29 mouse cellular contexts compared by ENCODE assay signal in the genomic region with DNA sequence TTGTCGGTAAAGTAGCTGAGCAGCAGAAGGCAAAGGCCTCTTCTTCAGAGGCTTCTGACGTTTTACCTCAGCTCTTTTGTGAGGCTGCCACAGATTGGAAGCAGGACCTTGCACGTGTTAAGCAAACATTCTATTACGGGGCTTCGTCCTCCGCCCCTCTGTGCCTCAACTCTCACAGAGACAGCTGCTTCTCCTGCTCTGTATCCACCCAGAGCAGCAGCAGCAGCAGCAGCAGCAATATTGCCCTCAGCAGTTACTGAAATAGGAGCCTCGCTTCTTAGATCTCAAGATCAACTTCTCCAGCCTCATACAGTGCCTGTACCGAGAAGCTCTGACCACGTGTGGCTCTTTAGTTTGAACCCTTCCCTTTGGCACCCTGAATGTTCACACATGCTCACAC.
A peak's percentile ranks its signal among the peaks of the same experiment; 100 is the strongest.
DNase-seq lines count a peak whose midpoint lies in the region; ATAC-seq lines count a peak whose summit lies in the region.
"Had no signal": no experiment of that assay in that cellular context is flagged by ENCODE, and none has a peak within 500 bp of the region (broad histone marks: within the 10 kb centered on the region; RNA-seq: fewer than 3 reads in every experiment).

No protein-coding gene starts in this region.

- WGBS in midbrain, embryonic 11.5 days, result 71% methylated on average over 9 of the region's 9 CpGs
- 69% methylated on average over 9 of the region's 9 CpGs for WGBS in midbrain, embryonic 10.5 days
- 31% methylated on average over 9 of the region's 9 CpGs for WGBS in embryonic facial prominence, embryonic 12.5 days
- 47% methylated on average over 9 of the region's 9 CpGs for WGBS in limb, embryonic 11.5 days
- 70% methylated on average over 9 of the region's 9 CpGs for WGBS in forebrain, embryonic 12.5 days

- H3K27me3 ChIP-seq in midbrain, embryonic 11.5 days (ENCODE audit: control insufficient read depth, insufficient read depth, low read length), result no peaks in the 10 kb centered on the region
- H3K27me3 ChIP-seq in midbrain, embryonic 10.5 days (ENCODE audit: low read depth, poor library complexity, severe bottlenecking), result no peaks in the 10 kb centered on the region
- no peaks in the 10 kb centered on the region for H3K27me3 ChIP-seq in embryonic facial prominence, embryonic 12.5 days
- no peaks in the 10 kb centered on the region for H3K27me3 ChIP-seq in limb, embryonic 11.5 days (ENCODE audit: control insufficient read depth, insufficient read depth, low read length)
- no peaks in the 10 kb centered on the region for H3K27me3 ChIP-seq in forebrain, embryonic 12.5 days
- H3K27me3 ChIP-seq: forebrain, embryonic 15.5 days; heart, embryonic 13.5 days; hindbrain, embryonic 15.5 days; midbrain, embryonic 15.5 days; neural tube, embryonic 15.5 days had no signal

- H3K4me3 ChIP-seq in midbrain, embryonic 11.5 days (ENCODE audit: low read depth, low read length), result no peak overlapping the region
- no peak overlapping the region for H3K4me3 ChIP-seq in midbrain, embryonic 10.5 days
- no peak overlapping the region for H3K4me3 ChIP-seq in embryonic facial prominence, embryonic 12.5 days
- H3K4me3 ChIP-seq in limb, embryonic 11.5 days (ENCODE audit: low read depth, low read length), result no peak overlapping the region
- H3K4me3 ChIP-seq in forebrain, embryonic 12.5 days (replicated peaks), result no peak overlapping the region
- H3K4me3 ChIP-seq: forebrain, embryonic 15.5 days; gastrocnemius, adult 2 months; heart, adult 2 months; heart, embryonic 13.5 days; hindbrain, embryonic 15.5 days; midbrain, embryonic 15.5 days; neural tube, embryonic 15.5 days had no signal

- H3K9ac ChIP-seq in midbrain, embryonic 11.5 days (ENCODE audit: low read length), result no peak overlapping the region
- H3K9ac ChIP-seq in embryonic facial prominence, embryonic 12.5 days, result no peak overlapping the region
- no peak overlapping the region for H3K9ac ChIP-seq in limb, embryonic 11.5 days (ENCODE audit: low read length)
- H3K9ac ChIP-seq in forebrain, embryonic 12.5 days, result no peak overlapping the region
- H3K9ac ChIP-seq: forebrain, embryonic 15.5 days; heart, embryonic 13.5 days; hindbrain, embryonic 15.5 days; liver, embryonic 14.5 days; midbrain, embryonic 15.5 days; neural tube, embryonic 15.5 days had no signal

- no peaks in the 10 kb centered on the region for H3K36me3 ChIP-seq in midbrain, embryonic 11.5 days (ENCODE audit: control insufficient read depth, insufficient read depth, low read length)
- H3K36me3 ChIP-seq in midbrain, embryonic 10.5 days, result no peaks in the 10 kb centered on the region
- H3K36me3 ChIP-seq in embryonic facial prominence, embryonic 12.5 days, result no peaks in the 10 kb centered on the region
- no peaks in the 10 kb centered on the region for H3K36me3 ChIP-seq in limb, embryonic 11.5 days (ENCODE audit: control insufficient read depth, insufficient read depth, low read length)
- H3K36me3 ChIP-seq in forebrain, embryonic 12.5 days (replicated peaks), result no peaks in the 10 kb centered on the region
- H3K36me3 ChIP-seq: forebrain, embryonic 15.5 days; heart, embryonic 13.5 days; hindbrain, embryonic 15.5 days; midbrain, embryonic 15.5 days; neural tube, embryonic 15.5 days had no signal

- peak; percentile 53 for DNase-seq in midbrain, embryonic 11.5 days (ENCODE audit: low spot score, missing footprints)
- no peak for DNase-seq in midbrain, embryonic 10.5 days (ENCODE audit: low spot score)
- DNase-seq in limb, embryonic 11.5 days (ENCODE audit: low spot score), result peak; percentile 26
- DNase-seq in gastrocnemius, postnatal 25 days, result no peak
- no peak for DNase-seq in gastrocnemius, adult 18-20 months (ENCODE audit: low spot score)
- DNase-seq: adrenal gland, postnatal 14 days; cerebellum, adult 18-20 months; cerebellum, postnatal 10 days; gastrocnemius, adult 2 months; heart, adult 2 months; heart, postnatal 10 days; kidney, adult 8-10 months; kidney, postnatal 4 days; lung, adult 2 months; lung, postnatal 10 days; right cerebral cortex, postnatal 25 days; spleen, adult 18-20 months; thymus, postnatal 4 days had no signal

- no peak for ATAC-seq in midbrain, embryonic 11.5 days (ENCODE audit: low FRiP score)
- ATAC-seq in embryonic facial prominence, embryonic 12.5 days (ENCODE audit: insufficient number of reproducible peaks, insufficient read depth, low FRiP score, low TSS enrichment), result no peak
- no peak; the same call in 1 of the 2 replicates for ATAC-seq in limb, embryonic 11.5 days (ENCODE audit: insufficient number of reproducible peaks, low FRiP score, low TSS enrichment, low read depth)
- ATAC-seq in forebrain, embryonic 12.5 days (ENCODE audit: low FRiP score), result no peak
- ATAC-seq: CD4-positive, CD25-positive, alpha-beta regulatory T cell, adult 4 months; forebrain, embryonic 15.5 days; midbrain, embryonic 15.5 days had no signal

- H3K27ac ChIP-seq in midbrain, embryonic 11.5 days (ENCODE audit: low read depth, low read length), result no peak overlapping the region
- no peak overlapping the region for H3K27ac ChIP-seq in midbrain, embryonic 10.5 days (replicated peaks)
- 0 out of 2 replicates have a peak overlapping the region, but pooled peaks have one; percentile 47 for H3K27ac ChIP-seq in embryonic facial prominence, embryonic 12.5 days
- H3K27ac ChIP-seq in limb, embryonic 11.5 days (replicated peaks; ENCODE audit: low read depth, low read length), result no peak overlapping the region
- H3K27ac ChIP-seq in forebrain, embryonic 12.5 days, result no peak overlapping the region
- H3K27ac ChIP-seq: forebrain, embryonic 15.5 days; heart, adult 2 months; heart, embryonic 13.5 days; hindbrain, embryonic 15.5 days; kidney, postnatal 0 days; liver, embryonic 14.5 days; macrophage; midbrain, embryonic 15.5 days; neural tube, embryonic 15.5 days had no signal

- no peaks in the 10 kb centered on the region for H3K4me1 ChIP-seq in midbrain, embryonic 11.5 days (ENCODE audit: control insufficient read depth, insufficient read depth, low read length)
- no peaks in the 10 kb centered on the region for H3K4me1 ChIP-seq in midbrain, embryonic 10.5 days
- peaks cover 11% of the 10 kb centered on the region; the same call in 1 of the 2 replicates for H3K4me1 ChIP-seq in embryonic facial prominence, embryonic 12.5 days
- H3K4me1 ChIP-seq in limb, embryonic 11.5 days (ENCODE audit: control insufficient read depth, insufficient read depth, low read length), result peaks cover 13% of the 10 kb centered on the region
- no peaks in the 10 kb centered on the region for H3K4me1 ChIP-seq in forebrain, embryonic 12.5 days
- H3K4me1 ChIP-seq: forebrain, embryonic 15.5 days; heart, embryonic 13.5 days; hindbrain, embryonic 15.5 days; midbrain, embryonic 15.5 days; neural tube, embryonic 15.5 days had no signal

- H3K4me2 ChIP-seq in midbrain, embryonic 11.5 days, result no peak overlapping the region
- H3K4me2 ChIP-seq in embryonic facial prominence, embryonic 12.5 days (replicated peaks), result 0 out of 2 replicates have a peak overlapping the region, but pooled peaks have one; percentile 22
- H3K4me2 ChIP-seq in limb, embryonic 11.5 days (ENCODE audit: low read depth, severe bottlenecking), result no peak overlapping the region
- H3K4me2 ChIP-seq in forebrain, embryonic 12.5 days, result no peak overlapping the region
- H3K4me2 ChIP-seq: forebrain, embryonic 15.5 days; heart, embryonic 13.5 days; hindbrain, embryonic 15.5 days; midbrain, embryonic 15.5 days; neural tube, embryonic 15.5 days had no signal

- no peaks in the 10 kb centered on the region for H3K9me3 ChIP-seq in midbrain, embryonic 11.5 days (ENCODE audit: control insufficient read depth, low read length)
- no peaks in the 10 kb centered on the region for H3K9me3 ChIP-seq in midbrain, embryonic 10.5 days (replicated peaks)
- H3K9me3 ChIP-seq in embryonic facial prominence, embryonic 12.5 days, result no peaks in the 10 kb centered on the region
- H3K9me3 ChIP-seq in limb, embryonic 11.5 days (ENCODE audit: control insufficient read depth, low read length), result no peaks in the 10 kb centered on the region
- no peaks in the 10 kb centered on the region for H3K9me3 ChIP-seq in forebrain, embryonic 12.5 days
- H3K9me3 ChIP-seq: forebrain, embryonic 15.5 days; heart, embryonic 13.5 days; hindbrain, embryonic 15.5 days; midbrain, embryonic 15.5 days; neural tube, embryonic 15.5 days had no signal

Comparison
In these comparisons a context has a peak if more than half of its experiments do, and no peak if none do; other contexts are left out.
1. DNase-seq: peak in midbrain, embryonic 11.5 days (single experiment) and limb, embryonic 11.5 days (single experiment); none in midbrain, embryonic 10.5 days (single experiment), gastrocnemius, postnatal 25 days (single experiment) and gastrocnemius, adult 18-20 months (single experiment).